Mouse (Mus musculus) kidney, adult 2 months (tissue): ENCODE data around the gene Sub1. TPM values are rescaled to one million over a fixed set of nuclear protein-coding genes. Genes with fewer than 3 reads are reported as not detected.

Source experiments
- DNase-seq: peaks from one replicate; pipeline ENCODE4 v3.0.0; 2021
- H3K27ac ChIP-seq: fragments of 200-500 bp; 2 replicates; pipeline ENCODE4 v1.5.1; 2012; ENCODE audit warnings: low read depth, low read length, control low read depth, inconsistent platforms; ENCODE audit not compliant: insufficient read depth
- H3K27me3 ChIP-seq: fragments of 200-500 bp; replicated peaks from 2 replicates; pipeline ENCODE4 v1.6.1; 2012; ENCODE audit warnings: mild to moderate bottlenecking, moderate library complexity, low read length, inconsistent platforms; ENCODE audit not compliant: control insufficient read depth, insufficient read depth
- H3K36me3 ChIP-seq: fragments of 200-500 bp; 2 replicates; pipeline ENCODE4 v1.6.1; 2012; ENCODE audit warnings: mild to moderate bottlenecking, moderate library complexity, low read length, inconsistent platforms; ENCODE audit not compliant: control insufficient read depth, insufficient read depth
- H3K4me1 ChIP-seq: fragments of 200-500 bp; 2 replicates; pipeline ENCODE4 v1.6.1; 2011; ENCODE audit warnings: low read length; ENCODE audit not compliant: control insufficient read depth, insufficient read depth
- H3K4me3 ChIP-seq: fragments of 200-500 bp; 2 replicates; pipeline ENCODE4 v1.5.1; 2011; ENCODE audit warnings: mild to moderate bottlenecking, low read depth, low read length, control low read depth; ENCODE audit not compliant: insufficient read depth
- CTCF ChIP-seq: fragments of 200-500 bp; conservative IDR thresholded peaks from 2 replicates; pipeline ENCODE4 v1.5.1; 2011; ENCODE audit warnings: low read depth, mild to moderate bottlenecking, control low read depth, low read length, moderate library complexity, mixed read lengths; ENCODE audit not compliant: insufficient read depth, insufficient read length
- POLR2A ChIP-seq: fragments of 200-500 bp; IDR thresholded peaks from one replicate; pipeline ENCODE4 v1.6.1; 2011; ENCODE audit warnings: low read depth, low read length, control low read depth
- WGBS: fragments of 180-500 bp; shearing (Covaris S2); methylation state at CpG from one replicate; pipeline ENCODE4 v1.1.7; 2018; 5-methylcytosine and 5-hydroxymethylcytosine counted together
- polyA plus RNA-seq: library from polyadenylated mRNA; depleted of rRNA; stranded (reverse); fragments of >200 nt; gene quantifications from 2 replicates; pipeline ENCODE4 v1.2.3, GENCODE M21; 2012

Sub1 gene
- polyA plus RNA-seq, 1 experiment: 10.5 TPM

DNA sequence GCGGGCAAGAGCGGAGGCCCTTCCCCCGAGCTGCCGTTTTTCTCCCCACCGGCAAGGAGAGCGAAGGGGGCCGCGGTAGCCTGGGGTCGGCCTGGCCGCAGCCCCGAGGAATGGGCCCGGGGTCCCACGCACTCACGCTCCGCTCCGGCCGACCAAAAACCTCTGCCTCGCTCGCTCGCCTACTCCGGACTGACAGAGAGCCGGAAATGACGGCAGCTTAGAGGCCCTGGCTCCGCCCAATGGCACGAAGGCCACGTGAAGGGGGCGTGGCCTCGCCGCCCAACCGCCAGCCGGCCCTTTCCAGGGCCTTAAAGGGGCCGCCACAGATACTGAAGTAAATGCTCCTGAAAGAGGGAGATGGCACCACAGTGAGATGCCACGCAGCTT is 975 bp downstream of the Sub1 start:
- WGBS: under 1% methylated on average over 33 of the region's 33 CpGs
- DNase-seq: peak; percentile 96
- peak overlapping the region; percentile 95 for H3K4me3 ChIP-seq
- peak overlapping the region; percentile 71 for H3K27ac ChIP-seq
- no peaks in the 10 kb centered on the region for H3K27me3 ChIP-seq
- H3K4me1 ChIP-seq: peaks cover 10% of the 10 kb centered on the region
- no peak for TF ChIP-seq CTCF
- TF ChIP-seq POLR2A: peak; percentile 98
- H3K36me3 ChIP-seq: peaks cover 3% of the 10 kb centered on the region

DNA sequence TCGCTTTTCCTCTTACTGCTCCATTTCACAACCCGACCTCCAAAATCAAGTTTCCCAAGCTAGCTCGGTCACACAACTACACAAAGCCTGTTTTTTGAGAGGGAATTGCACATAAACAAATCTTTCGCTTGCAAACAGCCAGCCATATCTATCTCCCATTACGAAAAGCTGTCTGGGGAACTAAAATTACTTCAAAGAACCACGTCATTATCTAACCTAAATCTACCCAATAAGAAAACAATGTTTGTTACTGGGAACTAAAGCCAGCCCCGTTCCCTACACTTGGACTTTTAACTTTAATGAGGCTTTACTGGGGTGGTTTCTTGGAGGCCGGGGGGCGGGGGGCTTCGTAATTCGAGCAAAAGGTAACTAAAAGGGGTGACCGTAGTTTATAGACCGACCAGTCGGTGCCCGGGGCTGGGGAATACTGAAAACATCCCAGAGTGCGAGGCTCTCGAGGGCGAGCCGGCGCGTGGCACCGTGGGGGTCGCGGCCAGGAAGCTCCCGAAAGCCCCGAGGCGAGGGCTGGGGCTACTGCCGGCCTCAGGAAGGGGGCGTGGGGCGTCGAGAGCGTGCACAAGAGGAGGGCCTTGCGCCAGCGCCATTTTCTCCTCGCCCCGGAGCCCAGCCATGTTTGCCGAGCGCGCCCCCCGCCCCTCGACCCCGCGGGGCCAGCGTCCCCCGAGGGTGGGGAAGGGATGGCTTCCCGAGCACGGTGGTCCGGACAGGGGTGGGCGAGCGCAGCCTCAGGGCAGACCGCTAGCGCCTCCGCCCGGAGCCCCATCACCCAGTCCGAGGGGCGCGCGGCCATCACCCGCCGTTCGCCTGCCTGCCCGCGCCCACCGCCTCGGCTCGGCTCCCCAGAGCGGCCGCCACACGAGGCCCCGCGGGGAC is 1.6 kb downstream of the Sub1 start:
- TF ChIP-seq CTCF (no peak), POLR2A (no peak)
- Histone ChIP-seq H3K27ac (peak overlapping the region; percentile 71), H3K4me1 (peaks cover 10% of the 10 kb centered on the region), H3K36me3 (peaks cover 7% of the 10 kb centered on the region), H3K4me3 (peak overlapping the region; percentile 95), H3K27me3 (no peaks in the 10 kb centered on the region)
- DNase-seq: peak; percentile 41
- 1% methylated on average over 68 of the region's 71 CpGs for WGBS

DNA sequence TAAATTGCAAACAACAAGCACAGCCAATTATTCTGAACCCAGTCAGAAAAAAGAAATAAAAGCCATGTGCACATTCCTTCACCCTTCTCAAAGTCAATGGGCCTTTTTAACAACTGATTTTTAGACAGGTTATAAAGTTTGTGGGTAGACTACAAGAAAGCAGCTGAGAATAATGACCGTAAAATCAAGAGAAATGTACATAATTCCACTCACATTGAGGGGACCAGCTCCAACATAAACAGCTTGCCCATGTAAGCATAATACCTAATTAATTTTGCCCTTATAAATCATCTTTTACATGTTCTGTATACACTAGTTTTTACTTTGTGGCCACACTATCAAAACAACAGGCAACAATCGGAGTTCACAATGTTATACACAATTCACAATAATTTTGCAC is 2.8 kb downstream of the Sub1 start:
- Histone ChIP-seq H3K27me3 (no peaks in the 10 kb centered on the region), H3K27ac (no peak overlapping the region), H3K4me1 (peaks cover 10% of the 10 kb centered on the region), H3K36me3 (peaks cover 11% of the 10 kb centered on the region), H3K4me3 (no peak overlapping the region)
- TF ChIP-seq CTCF: no peak
- TF ChIP-seq POLR2A: no peak
- WGBS: 37% methylated on average over 2 of the region's 2 CpGs
- no peak for DNase-seq

GRCm38 (mm10) chr15:11991552-11992113 is 5.2 kb downstream of the Sub1 start:
- DNase-seq: no peak
- Histone ChIP-seq H3K4me1 (peaks cover 10% of the 10 kb centered on the region), H3K36me3 (peaks cover 11% of the 10 kb centered on the region), H3K4me3 (no peak overlapping the region), H3K27me3 (no peaks in the 10 kb centered on the region), H3K27ac (no peak overlapping the region)
- WGBS: 59% methylated on average over 3 of the region's 3 CpGs
- TF ChIP-seq POLR2A (no peak), CTCF (no peak)

DNA sequence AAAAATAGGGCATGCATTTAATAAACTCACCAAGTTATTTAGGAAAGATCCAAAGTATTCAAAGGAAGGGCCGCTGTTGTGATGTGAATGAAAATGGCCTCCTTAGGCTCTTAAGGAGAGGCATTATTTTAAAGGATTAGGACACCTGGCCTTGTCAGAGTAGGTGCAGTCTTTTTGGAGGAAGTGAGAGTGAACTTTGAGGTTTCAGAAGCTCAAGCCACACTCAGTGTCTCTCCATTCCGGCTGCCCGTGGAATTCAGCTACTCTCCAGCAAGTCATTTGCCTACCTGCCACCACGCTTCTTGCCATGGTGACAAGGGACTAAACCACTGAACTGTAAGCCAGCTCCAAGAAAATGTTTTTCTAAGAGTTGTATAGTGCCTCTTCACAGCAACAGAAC is 8.2 kb downstream of the Sub1 start:
- no peak for DNase-seq
- no peak overlapping the region for H3K27ac ChIP-seq
- no peak for TF ChIP-seq CTCF
- TF ChIP-seq POLR2A: no peak
- H3K4me1 ChIP-seq: peaks cover 5% of the 10 kb centered on the region; the same call in 1 of the 2 replicates
- H3K36me3 ChIP-seq: peaks cover 11% of the 10 kb centered on the region
- H3K4me3 ChIP-seq: no peak overlapping the region
- 76% methylated on average over 4 of the region's 4 CpGs for WGBS
- H3K27me3 ChIP-seq: no peaks in the 10 kb centered on the region

GRCm38 (mm10) chr15:11987892-11988291 is 8.9 kb downstream of the Sub1 start:
- Histone ChIP-seq H3K27ac (no peak overlapping the region), H3K4me1 (peaks cover under 1% of the 10 kb centered on the region; the same call in 1 of the 2 replicates), H3K36me3 (peaks cover 12% of the 10 kb centered on the region), H3K4me3 (no peak overlapping the region), H3K27me3 (no peaks in the 10 kb centered on the region)
- TF ChIP-seq CTCF (no peak), POLR2A (no peak)
- 54% methylated on average over 2 of the region's 2 CpGs for WGBS
- no peak for DNase-seq

DNA sequence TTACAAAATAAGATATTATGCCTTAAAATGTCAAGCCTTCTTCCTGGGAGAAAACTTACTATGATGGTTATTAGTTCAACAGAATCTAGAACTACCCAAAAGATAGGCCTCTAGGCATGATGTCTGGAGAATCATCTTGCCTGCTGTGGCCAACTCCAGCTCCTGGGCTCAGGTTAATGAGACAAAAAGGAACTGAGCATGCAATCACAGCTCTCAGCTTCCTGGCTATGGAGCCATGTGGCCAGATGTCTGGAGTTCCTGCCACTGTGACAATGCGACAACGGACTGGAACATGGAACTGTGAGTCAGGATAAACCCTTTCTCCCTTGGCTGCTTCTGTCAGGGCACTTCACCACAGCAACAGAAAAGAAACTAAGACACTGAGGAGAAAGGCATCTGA is 14.8 kb downstream of the Sub1 start:
- no peak overlapping the region for H3K27ac ChIP-seq
- H3K36me3 ChIP-seq: peaks cover 3% of the 10 kb centered on the region; the same call in 1 of the 2 replicates
- TF ChIP-seq CTCF (no peak), POLR2A (no peak)
- 84% methylated on average over 2 of the region's 2 CpGs for WGBS
- no peaks in the 10 kb centered on the region for H3K4me1 ChIP-seq
- no peaks in the 10 kb centered on the region for H3K27me3 ChIP-seq
- H3K4me3 ChIP-seq: no peak overlapping the region
- no peak for DNase-seq
